Mouse (Mus musculus): ENCODE results near the gene Crybg3.

The Crybg3 gene

GRCm38 (mm10) chr16:59600311-59601251, at the start of gene Crybg3:
Gene Crybg3, minus strand, starts transcription at chr16:59600979.
- peak; percentile 58 for DNase-seq (ENCODE audit: low read depth, low spot score)

- no peak for DNase-seq (ENCODE audit: low read depth, low spot score)
These were observed 43.0 kb upstream of the Crybg3 start for GRCm38 (mm10) chr16:59643766-59644165.

- DNase-seq (ENCODE audit: low read depth, low spot score): no peak
These were observed 39.2 kb upstream of the Crybg3 start for GRCm38 (mm10) chr16:59639985-59640384.

DNA sequence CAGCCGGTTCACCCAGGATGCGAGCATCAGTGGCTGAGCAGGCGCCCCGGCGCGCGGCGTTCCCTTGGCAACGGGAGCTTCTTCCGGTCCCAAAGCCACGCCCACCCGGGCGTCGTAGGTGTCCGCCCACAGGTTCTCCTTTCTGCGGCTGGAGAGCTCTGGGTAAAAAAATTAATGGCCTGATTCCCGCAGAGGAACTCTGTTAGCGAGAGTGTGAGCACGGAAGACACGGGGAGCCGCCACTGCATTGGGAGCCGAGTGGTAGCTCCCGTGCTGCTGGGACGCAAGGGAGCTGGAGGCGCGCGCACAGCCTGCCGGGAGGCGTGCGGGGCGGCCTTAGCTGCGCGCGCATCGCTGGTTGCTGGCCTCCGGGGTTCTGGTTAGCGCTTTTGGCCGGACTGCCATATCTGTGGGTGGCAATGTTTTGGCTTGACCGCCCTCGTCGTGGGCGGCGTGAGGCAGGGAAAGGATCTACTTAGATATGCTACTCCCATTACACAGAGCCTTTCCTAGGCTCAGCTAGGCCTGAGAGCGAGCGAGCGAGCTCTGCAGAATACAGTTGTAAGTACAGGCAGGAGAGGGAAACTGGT, 38.4 kb upstream of the Crybg3 start, which contains the start of gene Arl6:
TSS of gene Arl6 (minus strand) at position 290 of the 590 bp plus-strand sequence.
- peak; percentile 92 for DNase-seq (ENCODE audit: low read depth, low spot score)

- DNase-seq (ENCODE audit: low read depth, low spot score): no peak
These were observed 33.8 kb upstream of the Crybg3 start for GRCm38 (mm10) chr16:59634598-59634997.

- no peak for DNase-seq (ENCODE audit: low read depth, low spot score)
These were observed 20.8 kb upstream of the Crybg3 start for GRCm38 (mm10) chr16:59621554-59621953.

DNA sequence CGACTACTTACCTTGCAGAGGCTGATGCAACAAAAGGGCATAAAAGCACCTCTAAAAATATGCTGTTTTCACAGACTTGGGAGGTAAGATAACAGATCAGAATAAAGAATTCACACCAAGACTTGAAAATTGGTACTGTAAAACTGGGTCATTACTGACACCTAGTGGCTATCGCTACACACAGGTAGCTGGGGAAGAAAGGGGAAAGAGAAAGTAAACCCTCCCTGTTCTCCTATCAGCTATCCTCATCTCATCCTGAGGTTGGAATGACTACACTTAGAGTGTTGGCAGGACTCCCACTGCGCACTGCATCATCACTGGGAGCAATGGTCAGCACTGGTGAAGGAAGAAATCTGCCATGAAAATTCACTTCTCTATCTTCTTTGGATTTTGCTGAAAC, 16.4 kb upstream of the Crybg3 start:
- DNase-seq (ENCODE audit: low read depth, low spot score): peak; percentile 62

- DNase-seq (ENCODE audit: low read depth, low spot score): no peak
These were observed 14.9 kb upstream of the Crybg3 start for GRCm38 (mm10) chr16:59615675-59616074.

- no peak for DNase-seq (ENCODE audit: low read depth, low spot score)
These were observed 10.0 kb upstream of the Crybg3 start for GRCm38 (mm10) chr16:59610750-59611149.

DNA sequence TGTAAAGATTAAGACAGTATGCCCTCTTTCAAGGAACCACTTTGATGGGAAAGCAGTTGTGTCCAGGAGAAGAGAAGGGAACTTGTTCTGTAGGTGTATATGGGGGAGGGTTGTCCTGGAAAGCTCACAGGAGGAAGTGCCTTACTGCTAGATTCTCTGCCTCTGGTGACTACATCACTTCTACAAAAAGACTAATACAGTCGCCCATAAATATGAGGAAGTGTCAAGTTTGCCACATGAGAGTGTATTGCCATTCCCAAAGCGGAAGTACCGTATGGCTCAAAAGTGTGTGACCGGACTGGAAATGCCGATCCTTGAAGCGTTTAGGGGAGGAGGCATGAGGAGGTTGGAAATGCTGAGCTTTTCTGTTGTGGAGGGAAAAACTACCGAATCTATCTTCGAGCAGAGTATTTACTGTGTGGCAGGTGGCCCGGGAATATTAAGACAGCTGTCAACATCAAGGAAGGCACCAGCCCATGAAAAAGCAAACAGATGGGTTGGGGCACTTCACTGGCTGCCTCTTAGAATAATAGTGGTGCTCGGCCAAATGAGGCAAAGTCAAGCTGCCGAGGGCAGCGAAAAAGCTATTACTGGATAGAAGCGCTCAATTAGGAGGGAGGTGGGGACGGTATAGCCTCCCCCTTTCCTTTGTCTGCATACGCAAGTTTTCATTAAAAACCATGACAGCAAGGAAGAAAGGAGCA, 3.5 kb upstream of the Crybg3 start:
- DNase-seq (ENCODE audit: low read depth, low spot score): no peak

GRCm38 (mm10) chr16:59599411-59600265, 1.1 kb downstream of the Crybg3 start:
- peak; percentile 9 for DNase-seq (ENCODE audit: low read depth, low spot score)

GRCm38 (mm10) chr16:59598997-59599396, 1.8 kb downstream of the Crybg3 start:
- no peak for DNase-seq (ENCODE audit: low read depth, low spot score)

GRCm38 (mm10) chr16:59597256-59597655, 3.5 kb downstream of the Crybg3 start:
- DNase-seq (ENCODE audit: low read depth, low spot score): no peak

DNA sequence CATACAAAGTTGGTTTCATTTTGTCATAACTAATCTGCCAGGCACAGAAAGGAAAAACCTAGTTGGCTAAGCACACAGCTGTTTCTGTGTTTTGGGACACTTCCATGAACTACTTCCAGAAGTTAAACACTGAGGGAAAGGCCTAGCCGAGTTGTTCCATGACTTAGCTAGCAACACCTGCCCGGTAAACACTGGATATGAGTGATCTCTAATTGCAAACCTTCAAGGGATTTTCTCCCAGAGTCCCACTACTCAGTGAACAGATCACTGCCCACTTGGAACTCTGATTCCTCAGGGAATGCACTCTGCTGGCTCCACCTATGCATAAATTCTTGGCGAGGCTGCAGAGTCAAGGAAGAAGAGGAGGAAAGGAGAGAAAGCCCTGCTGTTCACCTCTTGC, 6.1 kb downstream of the Crybg3 start:
- DNase-seq (ENCODE audit: low read depth, low spot score): no peak

DNA sequence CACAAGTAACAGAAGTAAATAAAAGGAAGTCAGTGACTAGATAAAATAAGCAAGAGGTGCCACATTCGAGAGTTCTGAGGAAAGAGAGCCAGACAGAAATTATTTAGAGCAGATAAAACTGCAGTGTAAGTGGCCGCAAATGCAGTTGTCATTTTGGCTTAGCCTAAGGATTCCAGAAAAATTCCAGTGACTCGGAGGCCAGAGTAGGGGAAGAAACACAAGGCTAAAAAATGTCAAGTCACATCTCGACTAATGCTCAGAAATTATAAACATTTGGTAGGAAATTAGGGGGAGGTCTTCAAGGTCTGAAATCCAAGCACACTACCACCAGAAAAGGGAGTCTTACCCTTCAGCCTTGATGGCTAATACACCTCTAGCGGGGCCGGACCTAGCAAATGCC, 10.0 kb downstream of the Crybg3 start:
- DNase-seq (ENCODE audit: low read depth, low spot score): no peak

DNA sequence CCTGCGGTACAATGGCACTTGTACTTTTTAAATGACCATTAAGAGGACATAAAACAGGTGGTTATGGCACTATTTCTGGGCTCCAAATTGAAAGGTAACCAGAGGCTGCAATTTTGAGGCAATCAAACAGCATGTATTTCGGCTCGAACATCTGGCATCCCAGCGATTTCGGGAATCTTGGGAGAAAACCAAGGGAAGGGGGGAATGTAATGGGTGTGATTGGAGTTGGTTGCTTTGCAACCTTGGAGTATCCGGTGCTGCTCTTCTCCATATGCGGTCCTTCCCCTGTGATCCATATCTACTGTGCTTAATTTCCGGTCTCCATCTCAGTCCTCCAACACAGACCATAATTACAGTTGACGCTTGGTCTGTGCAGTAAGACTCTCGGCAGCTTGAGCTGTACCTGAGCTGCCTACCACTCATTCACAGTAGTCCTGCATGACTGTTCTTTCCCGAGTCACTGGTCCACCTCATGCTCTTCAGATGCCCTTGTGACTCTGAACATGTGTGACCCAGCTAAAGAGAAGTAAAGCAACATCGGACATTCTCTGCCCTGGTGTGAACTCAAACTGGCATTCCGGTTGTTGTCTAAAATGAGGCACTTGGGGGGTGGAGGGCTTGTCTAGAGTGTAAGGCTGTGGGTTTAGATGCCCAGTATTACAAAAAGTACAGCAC, 12.3 kb downstream of the Crybg3 start:
- no peak for DNase-seq (ENCODE audit: low read depth, low spot score)

DNA sequence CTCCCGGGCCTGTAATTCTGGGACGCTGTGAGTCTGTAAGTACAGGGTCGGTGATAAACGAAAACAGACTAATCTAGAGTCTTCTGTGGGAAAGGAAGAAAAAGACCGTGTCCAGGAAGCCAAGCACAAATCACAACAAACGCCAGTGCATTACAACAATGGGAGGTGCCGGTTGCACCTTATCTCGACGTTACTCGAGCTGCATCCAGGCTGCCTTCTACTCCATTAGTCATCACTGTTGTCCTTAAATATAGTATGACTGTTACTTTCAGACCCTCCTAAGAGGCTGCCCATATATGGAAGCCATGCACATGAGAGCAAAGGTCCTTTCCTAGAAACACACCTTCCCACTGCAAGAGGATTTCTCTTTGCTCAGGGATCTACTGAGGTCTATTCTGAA, 13.0 kb downstream of the Crybg3 start:
- DNase-seq (ENCODE audit: low read depth, low spot score): no peak

GRCm38 (mm10) chr16:59586911-59587310, 13.9 kb downstream of the Crybg3 start:
- no peak for DNase-seq (ENCODE audit: low read depth, low spot score)

GRCm38 (mm10) chr16:59586276-59586675, 14.5 kb downstream of the Crybg3 start:
- no peak for DNase-seq (ENCODE audit: low read depth, low spot score)

- no peak for DNase-seq (ENCODE audit: low read depth, low spot score)
These were observed 15.0 kb downstream of the Crybg3 start for GRCm38 (mm10) chr16:59585706-59586244.
